Mouse (Mus musculus) embryonic fibroblast, embryonic 13.5 days (primary cell): ENCODE results near the gene Myo1e. TPM values are rescaled to one million over a fixed set of nuclear protein-coding genes. Genes with fewer than 3 reads are reported as not detected.

Experiments
- H3K27ac ChIP-seq: 2 replicates; pipeline ENCODE4 v1.5.1; 2012; ENCODE audit warnings: low read length, control low read depth, inconsistent platforms; ENCODE audit not compliant: insufficient read depth
- H3K4me1 ChIP-seq: 2 replicates; pipeline ENCODE4 v1.6.1; 2011; ENCODE audit warnings: low read length; ENCODE audit not compliant: control insufficient read depth, insufficient read depth
- H3K4me3 ChIP-seq: 2 replicates; pipeline ENCODE4 v1.5.1; 2011; ENCODE audit warnings: mild to moderate bottlenecking, control low read depth, low read length; ENCODE audit not compliant: insufficient read depth
- CTCF ChIP-seq: IDR thresholded peaks from 2 replicates; pipeline ENCODE4 v1.5.1; 2011; ENCODE audit warnings: mild to moderate bottlenecking, control low read depth, low read length, moderate library complexity, borderline replicate concordance; ENCODE audit not compliant: insufficient read depth
- POLR2A ChIP-seq: IDR thresholded peaks from 2 replicates; pipeline ENCODE4 v1.6.1; 2011; ENCODE audit warnings: low read depth, mild to moderate bottlenecking, control low read depth, low read length, moderate library complexity
- polyA plus RNA-seq: library from polyadenylated mRNA; stranded (reverse); fragments of >200 nt; gene quantifications from 2 replicates; pipeline ENCODE4 v1.2.4, GENCODE M21; 2011; ENCODE audit warnings: low read depth; ENCODE audit not compliant: missing spikeins, insufficient read length

The Myo1e gene
- polyA plus RNA-seq, result 43.6 TPM in 2 replicates

DNA sequence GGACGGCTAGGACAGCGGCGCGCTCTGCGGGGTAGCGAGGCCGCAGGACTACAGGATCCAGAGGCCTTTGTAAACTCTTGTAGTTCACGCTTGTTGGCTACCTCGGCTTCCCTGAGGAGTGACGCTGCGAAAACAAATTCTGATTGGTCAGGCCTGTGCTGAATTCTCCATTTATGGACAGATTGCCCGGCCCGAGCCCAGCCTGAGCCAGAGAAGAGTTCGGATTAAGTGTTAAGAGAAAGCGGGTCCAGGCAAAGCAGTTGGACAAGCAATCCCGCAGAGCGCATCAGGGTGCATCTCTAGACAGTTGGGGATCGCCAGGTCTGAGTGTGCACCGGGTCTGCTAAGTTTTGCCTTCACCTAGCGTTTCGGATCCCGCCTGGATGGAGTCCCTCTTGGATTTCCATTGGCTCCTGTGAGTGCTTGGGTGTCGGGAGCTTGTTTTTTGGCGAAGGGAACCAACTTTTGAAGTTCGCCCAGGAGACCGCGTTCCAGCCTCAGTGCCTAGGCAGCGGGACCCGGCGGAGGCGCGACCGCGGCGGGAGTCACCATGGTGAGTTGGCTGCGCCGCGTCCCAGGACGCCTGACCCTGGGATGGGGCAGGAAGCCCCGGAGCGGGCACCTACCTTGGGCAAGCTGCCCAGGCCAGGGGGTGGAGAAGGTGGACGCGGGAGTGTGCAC is at the start of gene Myo1e:
Myo1e (plus strand) TSS at position 200 of the 681 bp plus-strand sequence.
- peak within 1 kb of the TSS; percentile 82 for H3K27ac ChIP-seq
- TF ChIP-seq POLR2A, result peak; percentile 98
- TF ChIP-seq CTCF, result no peak
- H3K4me1 ChIP-seq, result peaks cover 5% of the 10 kb centered on the region; the same call in 1 of the 2 replicates
- H3K4me3 ChIP-seq, result peak within 1 kb of the TSS; percentile 84

GRCm38 (mm10) chr9:70160071-70160470 is 47.1 kb upstream of the Myo1e start:
- TF ChIP-seq CTCF (no peak), POLR2A (no peak)
- H3K27ac ChIP-seq, result no peak overlapping the region
- H3K4me3 ChIP-seq, result no peak overlapping the region
- no peaks in the 10 kb centered on the region for H3K4me1 ChIP-seq

GRCm38 (mm10) chr9:70168973-70169372 is 38.2 kb upstream of the Myo1e start:
- TF ChIP-seq CTCF (peak; percentile 47; the same call in 1 of the 2 replicates), POLR2A (no peak)
- Histone ChIP-seq H3K4me1 (no peaks in the 10 kb centered on the region), H3K27ac (no peak overlapping the region), H3K4me3 (no peak overlapping the region)

DNA sequence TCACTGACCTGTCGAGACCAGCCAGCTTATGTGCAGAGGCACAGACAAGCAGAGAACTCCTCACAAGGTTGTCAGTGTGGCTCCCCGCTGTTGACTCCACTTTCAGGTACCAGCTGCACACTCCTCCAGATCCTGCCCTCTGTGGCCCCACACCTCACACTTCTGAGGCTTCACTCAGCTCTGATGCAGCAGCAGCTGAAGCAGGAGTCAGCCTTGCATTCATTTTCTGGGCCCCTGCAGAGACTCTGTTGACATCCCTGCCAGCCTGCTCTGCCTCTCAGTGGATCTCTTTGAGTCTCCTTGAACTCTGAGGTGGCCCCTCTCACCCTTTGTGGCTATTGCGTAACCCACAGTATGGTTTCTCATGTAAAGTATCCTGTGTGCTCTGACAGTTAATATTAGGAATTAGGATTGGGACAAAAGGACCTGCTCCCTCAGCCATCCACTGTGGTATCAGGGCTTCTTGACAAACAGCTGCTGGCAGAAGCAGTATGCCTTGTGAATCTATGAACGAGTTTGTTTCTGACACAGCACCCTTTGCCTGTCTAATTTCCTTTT is 32.8 kb upstream of the Myo1e start:
- Histone ChIP-seq H3K4me3 (no peak overlapping the region), H3K4me1 (no peaks in the 10 kb centered on the region), H3K27ac (no peak overlapping the region)
- no peak for TF ChIP-seq POLR2A
- TF ChIP-seq CTCF, result no peak

- Histone ChIP-seq H3K4me3 (no peak overlapping the region), H3K4me1 (no peaks in the 10 kb centered on the region), H3K27ac (no peak overlapping the region)
- TF ChIP-seq CTCF (no peak), POLR2A (no peak)
These were observed 32.3 kb upstream of the Myo1e start for GRCm38 (mm10) chr9:70174896-70175295.

DNA sequence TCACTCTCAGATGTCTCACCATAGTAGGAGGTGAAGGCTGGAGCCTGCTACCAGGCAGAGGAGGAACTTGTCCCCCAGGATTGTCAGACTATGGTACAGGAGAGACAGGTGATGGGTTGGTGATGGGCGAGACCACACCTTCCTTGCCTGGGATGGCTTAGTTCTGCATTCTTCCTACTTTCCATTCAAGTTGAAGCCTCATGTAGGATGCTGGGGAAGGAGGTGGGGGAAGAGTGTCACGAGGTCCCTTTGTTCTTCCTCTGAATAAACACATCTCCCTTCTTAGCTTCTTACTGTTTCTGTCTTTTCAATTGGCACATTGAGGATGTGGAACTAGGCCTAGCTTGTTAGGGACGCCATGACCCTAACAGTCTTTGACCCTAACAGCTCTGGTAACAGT is 30.9 kb upstream of the Myo1e start:
- Histone ChIP-seq H3K4me3 (no peak overlapping the region), H3K4me1 (no peaks in the 10 kb centered on the region), H3K27ac (no peak overlapping the region)
- TF ChIP-seq CTCF, result no peak
- TF ChIP-seq POLR2A, result no peak

GRCm38 (mm10) chr9:70181719-70182118 is 25.4 kb upstream of the Myo1e start:
- no peak overlapping the region for H3K27ac ChIP-seq
- TF ChIP-seq CTCF, result no peak
- TF ChIP-seq POLR2A, result no peak
- H3K4me1 ChIP-seq, result no peaks in the 10 kb centered on the region
- no peak overlapping the region for H3K4me3 ChIP-seq

- Histone ChIP-seq H3K4me1 (no peaks in the 10 kb centered on the region), H3K4me3 (no peak overlapping the region), H3K27ac (no peak overlapping the region)
- TF ChIP-seq CTCF (no peak), POLR2A (no peak)
These were observed 24.5 kb upstream of the Myo1e start for GRCm38 (mm10) chr9:70182639-70183038.

- Histone ChIP-seq H3K27ac (no peak overlapping the region), H3K4me3 (no peak overlapping the region), H3K4me1 (no peaks in the 10 kb centered on the region; the same call in 1 of the 2 replicates)
- TF ChIP-seq CTCF (no peak), POLR2A (no peak)
These were observed 14.8 kb upstream of the Myo1e start for GRCm38 (mm10) chr9:70192336-70192735.

DNA sequence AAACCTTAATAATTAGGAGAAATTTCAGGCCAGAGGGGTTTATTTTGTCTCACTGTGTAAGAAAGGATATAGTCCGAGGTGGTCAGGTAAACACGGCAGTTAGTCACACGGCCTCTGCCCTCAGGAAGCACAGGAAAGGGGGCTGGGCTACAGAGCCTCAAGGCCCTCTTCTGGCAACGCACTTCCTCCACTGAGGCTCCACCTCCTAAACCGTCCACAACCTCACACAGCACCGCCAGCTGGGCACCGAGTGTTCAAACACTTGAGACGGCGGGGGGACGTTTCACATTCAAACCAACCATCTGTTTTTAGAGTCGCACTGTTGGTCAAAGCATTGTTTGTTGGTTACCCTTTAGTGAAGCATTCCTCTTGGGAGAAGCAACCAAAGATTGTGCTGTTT is 12.5 kb upstream of the Myo1e start:
- H3K27ac ChIP-seq, result no peak overlapping the region
- TF ChIP-seq CTCF (no peak), POLR2A (no peak)

More for the DNA sequence above, 12.5 kb upstream of the Myo1e start:
- H3K4me3 ChIP-seq, result no peak overlapping the region
- no peaks in the 10 kb centered on the region; the same call in 1 of the 2 replicates for H3K4me1 ChIP-seq
